ENCODE assay signal across 11 mouse cellular contexts in the genomic region with DNA sequence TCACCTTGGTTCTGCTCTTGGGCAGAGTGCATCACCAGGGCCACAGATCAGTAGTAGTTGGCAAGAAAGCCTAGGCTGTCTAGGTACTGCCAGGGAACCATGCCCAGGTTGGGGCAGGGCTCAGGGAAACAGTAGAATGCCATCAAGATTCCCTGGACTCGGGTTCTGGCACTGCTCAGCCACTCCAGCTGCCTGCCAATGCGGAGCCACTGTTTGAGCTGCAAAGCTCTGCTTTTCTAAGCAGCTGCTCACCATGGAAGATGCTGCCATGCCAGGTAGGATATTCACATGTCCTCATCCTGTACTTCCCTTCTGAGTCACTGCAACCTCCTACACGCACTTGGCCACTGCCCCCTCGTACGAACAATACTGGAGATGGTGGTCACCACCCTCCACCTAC. TPM values are rescaled to one million over a fixed set of nuclear protein-coding genes. Genes with fewer than 3 reads are reported as not detected.
DNase-seq lines count a peak whose midpoint lies in the region; ATAC-seq lines count a peak whose summit lies in the region.
"Had no signal": no experiment of that assay in that cellular context is flagged by ENCODE, and none has a peak within 500 bp of the region (broad histone marks: within the 10 kb centered on the region; RNA-seq: fewer than 3 reads in every experiment).

No protein-coding gene starts in this region.

- 77% methylated on average over 5 of the region's 5 CpGs for WGBS in liver, embryonic 13.5 days (ENCODE audit: insufficient replicate concordance)
- 87% methylated on average over 5 of the region's 5 CpGs for WGBS in liver, embryonic 11.5 days
- 88% methylated on average over 5 of the region's 5 CpGs for WGBS in hindbrain, embryonic 14.5 days

- H3K4me3 ChIP-seq in liver, embryonic 13.5 days (replicated peaks): no peak overlapping the region
- no peak overlapping the region for H3K4me3 ChIP-seq in liver, embryonic 11.5 days (ENCODE audit: low read depth, low read length)
- H3K4me3 ChIP-seq in hindbrain, embryonic 14.5 days (replicated peaks; ENCODE audit: low read length): no peak overlapping the region

- H3K27me3 ChIP-seq in liver, embryonic 13.5 days: no peaks in the 10 kb centered on the region
- no peaks in the 10 kb centered on the region for H3K27me3 ChIP-seq in liver, embryonic 11.5 days (replicated peaks; ENCODE audit: control insufficient read depth, insufficient read depth, low read length)
- H3K27me3 ChIP-seq in hindbrain, embryonic 14.5 days (ENCODE audit: control insufficient read depth, insufficient read depth, low read length): no peaks in the 10 kb centered on the region

- ATAC-seq in cerebellum, adult (ENCODE audit: insufficient number of reproducible peaks, low FRiP score, low TSS enrichment): no peak
- no peak for ATAC-seq in liver, embryonic 13.5 days (ENCODE audit: low read depth)
- ATAC-seq in liver, embryonic 11.5 days (replicated peaks; ENCODE audit: low FRiP score): no peak
- no peak for ATAC-seq in hindbrain, embryonic 14.5 days (ENCODE audit: low FRiP score)

- H3K9me3 ChIP-seq in liver, embryonic 13.5 days (replicated peaks): no peaks in the 10 kb centered on the region
- no peaks in the 10 kb centered on the region for H3K9me3 ChIP-seq in liver, embryonic 11.5 days (ENCODE audit: control insufficient read depth, low read length)
- no peaks in the 10 kb centered on the region for H3K9me3 ChIP-seq in hindbrain, embryonic 14.5 days (ENCODE audit: control insufficient read depth, low read length)

- peak; percentile 65 for DNase-seq in cerebellum, adult 11 months
- no peak for DNase-seq in liver, embryonic 13.5 days
- no peak for DNase-seq in liver, embryonic 11.5 days (ENCODE audit: low spot score)
- peak; percentile 40 to 57 for DNase-seq in gastrocnemius, postnatal 36 days
- peak; percentile 38 to 52 for DNase-seq in left cerebral cortex, postnatal 36 days (ENCODE audit: low spot score in 2 of 2)
- no peak for DNase-seq in hindbrain, embryonic 14.5 days (ENCODE audit: low spot score)
- no peak for DNase-seq in thymus, postnatal 14 days
- DNase-seq: embryo, embryonic 11 days had no signal

- H3K4me2 ChIP-seq in liver, embryonic 13.5 days: no peak overlapping the region
- no peak overlapping the region for H3K4me2 ChIP-seq in liver, embryonic 11.5 days
- H3K4me2 ChIP-seq in hindbrain, embryonic 14.5 days (replicated peaks): no peak overlapping the region
- H3K4me2 ChIP-seq: midbrain, embryonic 11.5 days had no signal

- peaks cover 78% of the 10 kb centered on the region for H3K4me1 ChIP-seq in liver, embryonic 13.5 days (replicated peaks)
- peaks cover 26% of the 10 kb centered on the region for H3K4me1 ChIP-seq in liver, embryonic 11.5 days (replicated peaks; ENCODE audit: control insufficient read depth, insufficient read depth, low read length)
- H3K4me1 ChIP-seq in hindbrain, embryonic 14.5 days (replicated peaks; ENCODE audit: control insufficient read depth, insufficient read depth, low read length): peaks cover 20% of the 10 kb centered on the region

- intact Hi-C loops in gastrocnemius, postnatal 36 days (cut with DNase I): loop anchor here (5.0 kb wide), 1 partner anchor 89 kb away; no protein-coding TSS in a partner anchor
- intact Hi-C loops in left cerebral cortex, postnatal 36 days (cut with DNase I): no loop called here

- peaks cover 8% of the 10 kb centered on the region; the same call in 1 of the 2 replicates for H3K36me3 ChIP-seq in liver, embryonic 13.5 days
- H3K36me3 ChIP-seq in liver, embryonic 11.5 days (ENCODE audit: control insufficient read depth, insufficient read depth, low read length): no peaks in the 10 kb centered on the region
- H3K36me3 ChIP-seq in hindbrain, embryonic 14.5 days (replicated peaks; ENCODE audit: control insufficient read depth, insufficient read depth): no peaks in the 10 kb centered on the region

- peak overlapping the region; percentile 22; the same call in 1 of the 2 replicates for H3K27ac ChIP-seq in liver, embryonic 13.5 days
- H3K27ac ChIP-seq in liver, embryonic 11.5 days (ENCODE audit: low read depth, low read length): no peak overlapping the region
- H3K27ac ChIP-seq in hindbrain, embryonic 14.5 days: no peak overlapping the region

- no peak overlapping the region for H3K9ac ChIP-seq in liver, embryonic 13.5 days
- no peak overlapping the region for H3K9ac ChIP-seq in liver, embryonic 11.5 days (ENCODE audit: low read depth, low read length)
- H3K9ac ChIP-seq in hindbrain, embryonic 14.5 days: no peak overlapping the region

RNA-seq across cellular contexts. Expression of gene Capn15, which starts 4.7 kb away (rescaled TPM):
- polyA plus RNA-seq in liver, embryonic 13.5 days (2015; fragmentation: Nextera tagmentation; extraction: Ambion mirVana): 11.1 and 12.3 TPM in 2 replicates
- polyA plus RNA-seq in liver, embryonic 11.5 days (2014; fragmentation: Nextera tagmentation; extraction: Ambion mirVana): 23.0 and 27.4 TPM in 2 replicates
- total RNA-seq in gastrocnemius, postnatal 36 days (2021): 1 to 10 TPM; 5.4 to 6.5 TPM
- total RNA-seq in left cerebral cortex, postnatal 36 days (2021): 10 to 100 TPM; 40.8 to 58.4 TPM
- 21.5 and 27.5 TPM in 2 replicates for polyA plus RNA-seq in hindbrain, embryonic 14.5 days (2014; fragmentation: Nextera tagmentation; extraction: Ambion mirVana)

RNA-seq across cellular contexts. Expression of gene A930017K11Rik, which starts 28.5 kb away (rescaled TPM):
- polyA plus RNA-seq in liver, embryonic 13.5 days (2015; fragmentation: Nextera tagmentation; extraction: Ambion mirVana): 0.24 and 0.32 TPM in 2 replicates
- 0.68 and 0.85 TPM in 2 replicates for polyA plus RNA-seq in liver, embryonic 11.5 days (2014; fragmentation: Nextera tagmentation; extraction: Ambion mirVana)
- not detected for total RNA-seq in gastrocnemius, postnatal 36 days (2021)
- total RNA-seq in left cerebral cortex, postnatal 36 days (2021): under 1 TPM; 0.41 to 0.59 TPM
- polyA plus RNA-seq in hindbrain, embryonic 14.5 days (2014; fragmentation: Nextera tagmentation; extraction: Ambion mirVana): 0.44 and 1.8 TPM in 2 replicates
- polyA plus RNA-seq: heart, embryonic 16.5 days; midbrain, embryonic 11.5 days had no signal

RNA-seq across cellular contexts. Expression of gene Nhlrc4, which starts 36.1 kb away (rescaled TPM):
- 5.1 and 7.2 TPM in 2 replicates for polyA plus RNA-seq in liver, embryonic 13.5 days (2015; fragmentation: Nextera tagmentation; extraction: Ambion mirVana)
- polyA plus RNA-seq in liver, embryonic 11.5 days (2014; fragmentation: Nextera tagmentation; extraction: Ambion mirVana): 0.85 and 1.4 TPM in 2 replicates
- not detected for total RNA-seq in gastrocnemius, postnatal 36 days (2021)
- total RNA-seq in left cerebral cortex, postnatal 36 days (2021): under 1 TPM in 1 of 2 experiments, not detected in 1; 0.30 TPM
- polyA plus RNA-seq in hindbrain, embryonic 14.5 days (2014; fragmentation: Nextera tagmentation; extraction: Ambion mirVana): 0.13 TPM in 1 of 2 replicates, not detected in the other

RNA-seq across cellular contexts. Expression of gene Pigq, which starts 36.1 kb away (rescaled TPM):
- 126 and 152 TPM in 2 replicates for polyA plus RNA-seq in liver, embryonic 13.5 days (2015; fragmentation: Nextera tagmentation; extraction: Ambion mirVana)
- 137 and 139 TPM in 2 replicates for polyA plus RNA-seq in liver, embryonic 11.5 days (2014; fragmentation: Nextera tagmentation; extraction: Ambion mirVana)
- total RNA-seq in gastrocnemius, postnatal 36 days (2021): 10 to 100 TPM; 24.1 to 27.4 TPM
- total RNA-seq in left cerebral cortex, postnatal 36 days (2021): 100 to 1,000 TPM; 106 to 120 TPM
- polyA plus RNA-seq in hindbrain, embryonic 14.5 days (2014; fragmentation: Nextera tagmentation; extraction: Ambion mirVana): 64.2 and 74.2 TPM in 2 replicates

Comparison
In these comparisons a context has a peak if more than half of its experiments do, and no peak if none do; other contexts are left out.
1. DNase-seq: peak in cerebellum, adult 11 months (single experiment), gastrocnemius, postnatal 36 days (2 of 2) and left cerebral cortex, postnatal 36 days (2 of 2); none in liver, embryonic 13.5 days (single experiment), liver, embryonic 11.5 days (single experiment), hindbrain, embryonic 14.5 days (single experiment) and thymus, postnatal 14 days (single experiment).